Mouse (Mus musculus) MEL (cell line): ENCODE measurements around the gene Soga1. TPM values are rescaled to one million over a fixed set of nuclear protein-coding genes. Genes with fewer than 3 reads are reported as not detected.
A peak's percentile ranks its signal among the peaks of the same experiment; 100 is the strongest.

ENCODE experiments used
- DNase-seq: peaks from one replicate; pipeline ENCODE4 v3.0.0; 2011; ENCODE audit warnings: low read depth, low spot score
- H3K27ac ChIP-seq: 2 replicates; pipeline ENCODE4 v1.5.1; 2012; ENCODE audit warnings: low read depth, mild to moderate bottlenecking, control low read depth, low read length, moderate library complexity; ENCODE audit not compliant: control insufficient read depth
- H3K27me3 ChIP-seq, 2 experiments: fragments of 150-350 bp in 1 of 2; sonication (generic) in 1 of 2; 2 replicates each; pipeline ENCODE4 v1.6.1; 2012; ENCODE audit warnings: low read length in 2 of 2, mild to moderate bottlenecking in 2 of 2, improper control_type of control experiment in 1 of 2, moderate library complexity in 1 of 2; ENCODE audit not compliant: insufficient read depth in 2 of 2, control insufficient read depth in 1 of 2
- H3K36me3 ChIP-seq, 2 experiments: 2 replicates each; pipeline ENCODE4 v1.6.1; 2012 to 2014; ENCODE audit warnings: low read length in 2 of 2, improper control_type of control experiment in 1 of 2, inconsistent platforms in 1 of 2, mild to moderate bottlenecking in 1 of 2; ENCODE audit not compliant: insufficient read depth in 2 of 2, control insufficient read depth in 1 of 2
- H3K4me1 ChIP-seq, 2 experiments: fragments of 150-350 bp in 1 of 2; sonication (generic) in 1 of 2; 2 replicates each; pipeline ENCODE4 v1.6.1; 2012; ENCODE audit warnings: low read length in 2 of 2, improper control_type of control experiment in 1 of 2, mild to moderate bottlenecking in 1 of 2; ENCODE audit not compliant: insufficient read depth in 2 of 2, control insufficient read depth in 1 of 2
- H3K4me3 ChIP-seq, 2 experiments: fragments of 150-350 bp in 1 of 2; sonication (generic) in 1 of 2; 2 replicates each; pipeline ENCODE4 v1.5.1; 2012; ENCODE audit warnings: low read depth in 2 of 2, low read length in 2 of 2, mild to moderate bottlenecking in 2 of 2, moderate library complexity in 2 of 2, control low read depth in 1 of 2, improper control_type of control experiment in 1 of 2; ENCODE audit not compliant: control insufficient read depth in 1 of 2, insufficient read depth in 1 of 2
- H3K79me2 ChIP-seq: 2 replicates; pipeline ENCODE4 v1.6.1; 2012; ENCODE audit warnings: mild to moderate bottlenecking, low read length, moderate library complexity; ENCODE audit not compliant: control insufficient read depth, poor library complexity, insufficient read depth
- H3K9ac ChIP-seq: 2 replicates; pipeline ENCODE4 v1.6.1; 2012; ENCODE audit warnings: low read depth, mild to moderate bottlenecking, control low read depth, low read length, moderate library complexity; ENCODE audit not compliant: control insufficient read depth, poor library complexity, severe bottlenecking
- H3K9me3 ChIP-seq: fragments of 150-350 bp; sonication (generic); replicated peaks from 2 replicates; pipeline ENCODE4 v1.6.1; 2012; ENCODE audit warnings: mild to moderate bottlenecking, low read length, improper control_type of control experiment, moderate library complexity; ENCODE audit not compliant: insufficient read depth
- CHD1 ChIP-seq: IDR thresholded peaks from 2 replicates; pipeline ENCODE4 v1.6.1; 2012; ENCODE audit warnings: low read depth, mild to moderate bottlenecking, inconsistent platforms, low read length, improper control_type of control experiment
- CTCF ChIP-seq, 3 experiments: IDR thresholded peaks in 2 of 3; conservative IDR thresholded peaks in 1 of 3; 2 replicates each; pipeline ENCODE4 v1.5.1; 2011 to 2012; ENCODE audit warnings: low read length in 3 of 3, low read depth in 2 of 3, mild to moderate bottlenecking in 2 of 3, improper control_type of control experiment in 1 of 3, inconsistent platforms in 1 of 3, mixed read lengths in 1 of 3, moderate library complexity in 1 of 3; ENCODE audit not compliant: control insufficient read depth in 1 of 3, insufficient read depth in 1 of 3, poor library complexity in 1 of 3, severe bottlenecking in 1 of 3
- E2F4 ChIP-seq: IDR thresholded peaks from 2 replicates; pipeline ENCODE4 v1.6.1; 2011; ENCODE audit warnings: low read depth, low read length, improper control_type of control experiment, borderline replicate concordance
- ELF1 ChIP-seq: IDR thresholded peaks from 2 replicates; pipeline ENCODE4 v1.6.1; 2014; ENCODE audit warnings: low read depth, mild to moderate bottlenecking, inconsistent platforms, low read length, improper control_type of control experiment, moderate library complexity
- EP300 ChIP-seq, 2 experiments: IDR thresholded peaks; 2 replicates each; pipeline ENCODE4 v1.6.1; 2011; ENCODE audit warnings: improper control_type of control experiment in 2 of 2, low read length in 2 of 2, low read depth in 1 of 2, mild to moderate bottlenecking in 1 of 2
- ETS1 ChIP-seq: IDR thresholded peaks from 2 replicates; pipeline ENCODE4 v1.6.1; 2012; ENCODE audit warnings: low read depth, mild to moderate bottlenecking, inconsistent platforms, low read length, improper control_type of control experiment, moderate library complexity
- GATA1 ChIP-seq: IDR thresholded peaks from 2 replicates; pipeline ENCODE4 v1.6.1; 2011; ENCODE audit warnings: low read depth, low read length, improper control_type of control experiment
- HCFC1 ChIP-seq: IDR thresholded peaks from 2 replicates; pipeline ENCODE4 v1.6.1; 2012; ENCODE audit warnings: low read depth, mild to moderate bottlenecking, inconsistent platforms, low read length, improper control_type of control experiment, moderate library complexity
- MAFK ChIP-seq: IDR thresholded peaks from 2 replicates; pipeline ENCODE4 v1.6.1; 2011; ENCODE audit warnings: low read depth, mild to moderate bottlenecking, low read length, improper control_type of control experiment, borderline replicate concordance
- MAX ChIP-seq: IDR thresholded peaks from 2 replicates; pipeline ENCODE4 v1.6.1; 2011; ENCODE audit warnings: low read length, improper control_type of control experiment
- MAZ ChIP-seq: IDR thresholded peaks from 2 replicates; pipeline ENCODE4 v1.6.1; 2012; ENCODE audit warnings: low read depth, mild to moderate bottlenecking, inconsistent platforms, low read length, improper control_type of control experiment
- MXI1 ChIP-seq: IDR thresholded peaks from 2 replicates; pipeline ENCODE4 v1.6.1; 2011; ENCODE audit warnings: mild to moderate bottlenecking, low read depth, low read length, improper control_type of control experiment
- MYB ChIP-seq: IDR thresholded peaks from 2 replicates; pipeline ENCODE4 v1.6.1; 2011; ENCODE audit warnings: mild to moderate bottlenecking, low read depth, low read length, improper control_type of control experiment
- NELFE ChIP-seq: IDR thresholded peaks from 2 replicates; pipeline ENCODE4 v1.6.1; 2011; ENCODE audit warnings: low read depth, low read length, improper control_type of control experiment
- POLR2A ChIP-seq, 2 experiments: IDR thresholded peaks; 2 replicates each; pipeline ENCODE4 v1.6.1; 2011 to 2012; ENCODE audit warnings: low read length in 2 of 2, mild to moderate bottlenecking in 2 of 2, control low read depth in 1 of 2, improper control_type of control experiment in 1 of 2, low read depth in 1 of 2, moderate library complexity in 1 of 2; ENCODE audit not compliant: control insufficient read depth in 1 of 2, insufficient read depth in 1 of 2, poor library complexity in 1 of 2
- RAD21 ChIP-seq: IDR thresholded peaks from 2 replicates; pipeline ENCODE4 v1.6.1; 2011; ENCODE audit warnings: mild to moderate bottlenecking, low read depth, low read length, improper control_type of control experiment
- SMC3 ChIP-seq: IDR thresholded peaks from 2 replicates; pipeline ENCODE4 v1.6.1; 2011; ENCODE audit warnings: low read depth, low read length, improper control_type of control experiment
- TAL1 ChIP-seq: IDR thresholded peaks from 2 replicates; pipeline ENCODE4 v1.6.1; 2012; ENCODE audit warnings: mild to moderate bottlenecking, inconsistent platforms, low read length, moderate library complexity, mixed read lengths
- USF1 ChIP-seq: IDR thresholded peaks from 2 replicates; pipeline ENCODE4 v1.6.1; 2014; ENCODE audit warnings: low read depth, mild to moderate bottlenecking, inconsistent platforms, low read length, improper control_type of control experiment, moderate library complexity
- USF2 ChIP-seq, 2 experiments: IDR thresholded peaks; 2 replicates each; pipeline ENCODE4 v1.6.1; 2011 to 2012; ENCODE audit warnings: improper control_type of control experiment in 2 of 2, low read length in 2 of 2, borderline replicate concordance in 1 of 2, inconsistent platforms in 1 of 2, low read depth in 1 of 2, mild to moderate bottlenecking in 1 of 2; ENCODE audit not compliant: insufficient read depth in 1 of 2
- ZC3H11A ChIP-seq: IDR thresholded peaks from 2 replicates; pipeline ENCODE4 v1.6.1; 2012; ENCODE audit warnings: low read depth, mild to moderate bottlenecking, inconsistent platforms, low read length, improper control_type of control experiment
- polyA plus RNA-seq, 2 experiments: library from polyadenylated mRNA; stranded (reverse) in 1 of 2; unstranded in 1 of 2; fragments of >175 nt in 1 of 2; fragments of >200 nt in 1 of 2; gene quantifications; 2 replicates each; pipeline versions ENCODE4 v1.2.1 to v1.2.4; 2012; ENCODE audit warnings: low replicate concordance in 2 of 2, low read depth in 1 of 2; ENCODE audit not compliant: insufficient read length in 2 of 2, insufficient read depth in 1 of 2, missing spikeins in 1 of 2
- total RNA-seq: library from RNA; depleted of rRNA; stranded (reverse); fragments of 300-350 nt; gene quantifications from 2 replicates; pipeline ENCODE4 v1.2.3, GENCODE M21; 2012

The Soga1 gene
- total and polyA plus RNA-seq, 3 experiments, result 0.50 to 2.0 TPM; not detected in 1

GRCm38 (mm10) chr2:157030804-157031203 lies 48.2 kb downstream of the Soga1 start:
- Histone ChIP-seq H3K4me3 (no peak overlapping the region), H3K9me3 (no peaks in the 10 kb centered on the region), H3K79me2 (peaks cover 2% of the 10 kb centered on the region; the same call in 1 of the 2 replicates), H3K27ac (no peak overlapping the region), H3K36me3 (peaks cover 0 to 13% of the 10 kb centered on the region in 2 experiments; a peak in 2 of 4 replicates), H3K27me3 (no peaks in the 10 kb centered on the region), H3K4me1 (peaks cover 0 to 17% of the 10 kb centered on the region in 2 experiments; a peak in 3 of 4 replicates), H3K9ac (peak overlapping the region; percentile 40; the same call in 1 of the 2 replicates)
- peak; percentile 86 for DNase-seq
- no peak for TF ChIP-seq MAZ
- TF ChIP-seq CTCF (IDR thresholded peaks at IDR 0.05 in 2 of 3, conservative IDR thresholded peaks at IDR 0.05 in 1 of 3; ENCODE audit: control insufficient read depth in 1 of 3, insufficient read depth in 1 of 3, low read depth in 2 of 3, low read length in 3 of 3, poor library complexity in 1 of 3, severe bottlenecking in 1 of 3), result peak; percentile 85 to 97 (median 95)
- TF ChIP-seq SMC3, result peak; percentile 97
- peak; percentile 88 for TF ChIP-seq RAD21
- peak; percentile 82 for TF ChIP-seq ZC3H11A
- TF ChIP-seq ELF1, result 0 out of 2 replicates have a peak, but pooled peaks have one; percentile 14
- TF ChIP-seq MXI1, result no peak
- no peak for TF ChIP-seq NELFE

GRCm38 (mm10) chr2:157028261-157028660 lies 50.8 kb downstream of the Soga1 start:
- Histone ChIP-seq H3K9me3 (no peaks in the 10 kb centered on the region), H3K4me3 (no peak overlapping the region), H3K27ac (no peak overlapping the region), H3K27me3 (no peaks in the 10 kb centered on the region), H3K9ac (no peak overlapping the region), H3K36me3 (peaks cover 0 to 13% of the 10 kb centered on the region in 2 experiments; a peak in 2 of 4 replicates), H3K79me2 (peaks cover 2% of the 10 kb centered on the region; the same call in 1 of the 2 replicates), H3K4me1 (peaks cover 0 to 17% of the 10 kb centered on the region in 2 experiments; a peak in 3 of 4 replicates)
- no peak for DNase-seq
- TF ChIP-seq CHD1 (no peak), RAD21 (no peak)

GRCm38 (mm10) chr2:157027106-157028008 lies 51.7 kb downstream of the Soga1 start:
- H3K79me2 ChIP-seq, result peaks cover 2% of the 10 kb centered on the region; the same call in 1 of the 2 replicates
- H3K36me3 ChIP-seq, result peaks cover 0 to 13% of the 10 kb centered on the region in 2 experiments; a peak in 2 of 4 replicates
- peak overlapping the region; percentile 81 for H3K9ac ChIP-seq
- TF ChIP-seq MAFK (no peak), USF1 (no peak), ETS1 (no peak), EP300 (IDR thresholded peaks at IDR 0.05; ENCODE audit: low read depth in 1 of 2, low read length in 2 of 2) (peak in 1 of 2 experiments; percentile 35; a peak in 1 of 4 replicates), MAX (0 out of 2 replicates have a peak, but pooled peaks have one; percentile 42), USF2 (IDR thresholded peaks at IDR 0.05; ENCODE audit: borderline replicate concordance in 1 of 2, insufficient read depth in 1 of 2, low read depth in 1 of 2, low read length in 2 of 2) (no peak), RAD21 (no peak), GATA1 (peak; percentile 51; the same call in 1 of the 2 replicates), MYB (no peak), CTCF (IDR thresholded peaks at IDR 0.05 in 2 of 3, conservative IDR thresholded peaks at IDR 0.05 in 1 of 3; ENCODE audit: control insufficient read depth in 1 of 3, insufficient read depth in 1 of 3, low read depth in 2 of 3, low read length in 3 of 3, poor library complexity in 1 of 3, severe bottlenecking in 1 of 3) (peak in 2 of 3 experiments; percentile 11 to 19; a peak in 3 of 6 replicates), POLR2A (IDR thresholded peaks at IDR 0.05; ENCODE audit: control insufficient read depth in 1 of 2, insufficient read depth in 1 of 2, low read depth in 1 of 2, low read length in 2 of 2, poor library complexity in 1 of 2) (0 out of 4 replicates have a peak, but pooled peaks of 1 of the 2 experiments have one; percentile 45), TAL1 (peak; percentile 49), HCFC1 (no peak), E2F4 (no peak)
- H3K27ac ChIP-seq, result peak overlapping the region; percentile 41
- no peaks in the 10 kb centered on the region for H3K9me3 ChIP-seq
- H3K4me3 ChIP-seq, result peak overlapping the region; percentile 22 to 54
- H3K27me3 ChIP-seq, result no peaks in the 10 kb centered on the region
- H3K4me1 ChIP-seq, result peaks cover 0 to 17% of the 10 kb centered on the region in 2 experiments; a peak in 3 of 4 replicates
- DNase-seq, result peak; percentile 66
